Mouse (Mus musculus) embryonic facial prominence, embryonic 12.5 days (tissue): ENCODE results near the gene Gm21987. TPM values are rescaled to one million over a fixed set of nuclear protein-coding genes. Genes with fewer than 3 reads are reported as not detected.

Experiments
- ATAC-seq: fragments of 200-750 bp; cut with Nextera tagmentation; 2 replicates; pipeline ENCODE4 v1.8.0; 2017; ENCODE audit not compliant: insufficient number of reproducible peaks, insufficient read depth, low FRiP score, low TSS enrichment
- H3K27ac ChIP-seq: fragments of 300-500 bp; sonication (generic); 2 replicates; pipeline ENCODE4 v1.5.1; 2016; ENCODE audit warnings: mild to moderate bottlenecking
- H3K27me3 ChIP-seq: fragments of 300-500 bp; sonication (generic); 2 replicates; pipeline ENCODE4 v1.6.1; 2016; ENCODE audit warnings: mild to moderate bottlenecking, moderate library complexity
- H3K36me3 ChIP-seq: fragments of 300-500 bp; sonication (generic); 2 replicates; pipeline ENCODE4 v1.6.1; 2016; ENCODE audit warnings: mild to moderate bottlenecking
- H3K4me1 ChIP-seq: fragments of 300-500 bp; sonication (generic); 2 replicates; pipeline ENCODE4 v1.6.1; 2016
- H3K4me2 ChIP-seq: fragments of 300-500 bp; sonication (generic); replicated peaks from 2 replicates; pipeline ENCODE4 v1.6.1; 2016; ENCODE audit warnings: mild to moderate bottlenecking, moderate library complexity
- H3K4me3 ChIP-seq: fragments of 300-500 bp; sonication (generic); 2 replicates; pipeline ENCODE4 v1.5.1; 2016; ENCODE audit warnings: mild to moderate bottlenecking
- H3K9ac ChIP-seq: fragments of 300-500 bp; sonication (generic); 2 replicates; pipeline ENCODE4 v1.6.1; 2016; ENCODE audit warnings: mild to moderate bottlenecking, moderate library complexity
- H3K9me3 ChIP-seq: fragments of 300-500 bp; sonication (generic); 2 replicates; pipeline ENCODE4 v1.6.1; 2016; ENCODE audit warnings: mild to moderate bottlenecking, moderate library complexity
- WGBS: fragments of 180-500 bp; shearing (Covaris S2); methylation state at CpG from one replicate; pipeline ENCODE4 v1.1.7; 2016; 5-methylcytosine and 5-hydroxymethylcytosine counted together
- polyA plus RNA-seq: library from polyadenylated mRNA; unstranded; fragments of >200 nt; fragmentation: Nextera tagmentation; extraction: Ambion mirVana; gene quantifications from 2 replicates; pipeline ENCODE4 v1.2.1, GENCODE M21; 2016

Gm21987 gene
- polyA plus RNA-seq, 1 experiment from 2014 or later, result not detected

DNA sequence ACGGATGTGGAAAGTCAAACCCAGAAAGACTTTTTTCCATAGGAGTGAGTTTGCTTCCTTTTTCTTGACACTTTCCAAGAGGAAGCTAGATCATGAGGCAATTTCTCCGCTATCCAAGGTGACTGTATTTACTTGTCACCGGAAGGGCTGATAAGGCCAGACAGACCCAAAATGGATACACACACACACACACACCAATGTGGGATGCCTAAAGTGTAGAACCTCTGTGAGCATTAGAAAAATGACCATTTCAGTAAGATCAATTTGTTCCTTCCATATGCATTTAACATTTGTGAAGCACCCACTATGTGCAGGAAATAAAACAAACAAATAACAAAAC lies 16.4 kb downstream of the Gm21987 start:
- Histone ChIP-seq H3K9me3 (no peaks in the 10 kb centered on the region), H3K4me1 (peaks cover 7% of the 10 kb centered on the region; the same call in 1 of the 2 replicates), H3K27me3 (no peaks in the 10 kb centered on the region), H3K36me3 (no peaks in the 10 kb centered on the region), H3K4me2 (no peak overlapping the region), H3K27ac (no peak overlapping the region), H3K9ac (no peak overlapping the region), H3K4me3 (no peak overlapping the region)
- no peak for ATAC-seq
- WGBS, result 81% methylated on average over 3 of the region's 3 CpGs

DNA sequence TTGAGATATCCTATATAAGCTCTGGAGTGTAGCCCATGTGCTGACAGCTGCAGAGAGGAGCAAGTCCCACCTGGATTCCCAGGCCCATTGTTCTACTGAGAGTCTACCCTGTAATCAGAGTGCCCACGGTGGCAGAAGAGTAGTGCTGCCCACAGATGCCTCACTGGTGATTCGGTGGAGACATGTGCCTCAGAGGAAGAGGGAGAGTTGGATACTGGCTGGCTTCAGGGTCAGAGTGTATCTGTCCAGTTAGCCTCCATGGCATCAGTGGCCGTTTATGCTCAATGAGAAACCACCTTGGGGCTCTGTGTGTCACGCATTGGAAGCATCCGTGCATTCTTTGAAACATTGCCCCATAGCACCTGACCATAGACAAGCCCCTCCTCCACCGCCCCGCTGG lies 16.8 kb downstream of the Gm21987 start:
- H3K36me3 ChIP-seq, result no peaks in the 10 kb centered on the region
- no peak overlapping the region for H3K27ac ChIP-seq
- no peaks in the 10 kb centered on the region for H3K27me3 ChIP-seq
- no peak overlapping the region for H3K4me2 ChIP-seq
- no peak overlapping the region for H3K9ac ChIP-seq
- no peak overlapping the region for H3K4me3 ChIP-seq
- H3K9me3 ChIP-seq, result no peaks in the 10 kb centered on the region
- peaks cover 7% of the 10 kb centered on the region; the same call in 1 of the 2 replicates for H3K4me1 ChIP-seq
- no peak for ATAC-seq
- WGBS, result 88% methylated on average over 7 of the region's 7 CpGs

DNA sequence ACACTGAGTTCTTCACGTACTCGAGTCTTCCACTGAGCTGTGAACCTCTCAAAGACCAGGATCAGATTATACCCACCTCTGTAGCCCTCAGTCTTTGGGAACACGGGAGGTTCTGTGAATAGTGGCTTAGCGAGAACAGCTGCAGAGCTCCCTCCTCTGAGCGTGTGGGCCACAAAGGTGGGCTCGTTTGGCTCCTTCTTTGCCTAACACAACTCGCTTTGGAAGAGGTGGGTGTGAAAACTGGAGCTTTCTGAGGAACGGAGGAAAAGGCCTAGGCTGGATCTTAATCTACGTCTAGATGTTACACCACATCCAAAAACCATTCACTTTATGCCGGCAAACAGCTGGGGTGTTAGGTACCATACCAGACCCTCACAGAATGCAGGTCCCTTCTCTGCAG lies 18.6 kb downstream of the Gm21987 start:
- 90% methylated on average over 10 of the region's 10 CpGs for WGBS
- H3K36me3 ChIP-seq, result no peaks in the 10 kb centered on the region
- H3K27me3 ChIP-seq, result no peaks in the 10 kb centered on the region
- H3K4me2 ChIP-seq, result no peak overlapping the region
- ATAC-seq, result no peak
- H3K9ac ChIP-seq, result no peak overlapping the region
- H3K9me3 ChIP-seq, result no peaks in the 10 kb centered on the region
- no peak overlapping the region for H3K4me3 ChIP-seq
- no peak overlapping the region for H3K27ac ChIP-seq
- H3K4me1 ChIP-seq, result peaks cover 7% of the 10 kb centered on the region; the same call in 1 of the 2 replicates

DNA sequence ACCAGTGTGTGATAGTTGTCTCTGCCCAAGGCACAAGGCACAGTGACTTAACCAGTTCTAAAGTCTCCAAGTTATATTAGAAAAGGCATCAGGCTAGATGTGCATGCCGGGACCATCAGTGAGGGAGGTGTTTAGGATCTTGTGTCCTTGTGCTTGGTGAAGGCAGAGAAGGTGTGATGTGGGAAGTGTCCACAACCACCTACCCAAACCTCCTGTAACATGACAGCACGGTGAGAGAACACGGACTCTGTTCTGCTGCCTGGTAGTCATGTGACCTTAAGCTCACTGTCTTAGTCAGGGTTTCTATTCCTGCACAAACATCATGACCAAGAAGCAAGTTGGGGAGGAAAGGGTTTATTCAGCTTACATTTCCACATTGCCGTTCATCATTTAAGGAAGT lies 19.4 kb downstream of the Gm21987 start:
- whole genome bisulfite sequencing, result 87% methylated on average over 4 of the region's 4 CpGs
- no peaks in the 10 kb centered on the region for H3K27me3 ChIP-seq
- H3K36me3 ChIP-seq, result no peaks in the 10 kb centered on the region
- no peak overlapping the region for H3K4me3 ChIP-seq
- 0 out of 2 replicates have a peak, but pooled peaks cover 7% of the 10 kb centered on the region for H3K4me1 ChIP-seq
- no peak overlapping the region for H3K4me2 ChIP-seq
- no peak overlapping the region for H3K27ac ChIP-seq
- no peak for ATAC-seq
- H3K9me3 ChIP-seq, result no peaks in the 10 kb centered on the region
- no peak overlapping the region for H3K9ac ChIP-seq

DNA sequence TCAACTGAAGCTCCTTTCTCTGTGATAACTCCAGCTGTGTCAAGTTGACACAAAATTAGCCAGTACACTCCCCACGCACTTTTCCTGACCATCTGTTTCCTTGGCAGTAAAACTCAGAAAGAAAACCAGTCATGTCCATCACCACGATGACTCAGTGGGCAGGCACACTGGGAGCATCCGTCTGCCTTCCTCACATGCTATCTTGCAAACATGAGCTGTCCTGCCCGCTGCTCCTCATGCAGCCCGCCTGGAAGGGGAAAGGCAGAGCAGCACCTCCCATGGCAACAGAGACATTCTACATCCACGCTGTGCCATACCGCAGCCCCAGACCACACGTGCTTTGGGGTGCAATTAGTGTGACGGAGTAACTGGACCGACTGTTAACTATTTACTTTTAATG lies 21.5 kb downstream of the Gm21987 start:
- 59% methylated on average over 10 of the region's 10 CpGs for WGBS
- H3K4me3 ChIP-seq, result no peak overlapping the region
- no peaks in the 10 kb centered on the region for H3K4me1 ChIP-seq
- H3K9ac ChIP-seq, result no peak overlapping the region
- no peaks in the 10 kb centered on the region for H3K27me3 ChIP-seq
- H3K27ac ChIP-seq, result no peak overlapping the region
- no peak for ATAC-seq
- no peaks in the 10 kb centered on the region for H3K36me3 ChIP-seq
- no peaks in the 10 kb centered on the region for H3K9me3 ChIP-seq
- no peak overlapping the region for H3K4me2 ChIP-seq

DNA sequence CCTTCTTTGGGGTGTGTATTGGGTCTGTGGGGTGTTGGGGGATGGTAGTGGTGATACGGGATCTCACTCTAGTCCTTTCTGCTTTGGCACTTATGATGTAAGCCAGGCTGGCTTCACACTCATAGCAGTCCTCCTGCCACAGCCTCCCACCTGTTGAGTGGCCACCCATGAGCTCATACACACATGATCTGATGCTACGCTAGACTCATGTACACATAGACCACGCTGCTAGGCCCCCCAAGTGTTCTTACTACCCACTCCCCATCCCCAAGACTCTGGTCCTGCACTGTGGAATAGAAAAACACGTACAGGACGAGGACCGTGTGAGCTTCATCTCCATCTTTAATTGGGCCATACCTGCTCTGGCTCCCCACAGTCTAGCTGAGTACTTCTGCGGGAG lies 22.2 kb downstream of the Gm21987 start:
- Histone ChIP-seq H3K4me2 (no peak overlapping the region), H3K27me3 (no peaks in the 10 kb centered on the region), H3K4me1 (no peaks in the 10 kb centered on the region), H3K9me3 (no peaks in the 10 kb centered on the region), H3K36me3 (no peaks in the 10 kb centered on the region), H3K27ac (no peak overlapping the region), H3K4me3 (no peak overlapping the region), H3K9ac (no peak overlapping the region)
- 87% methylated on average over 7 of the region's 7 CpGs for WGBS
- ATAC-seq, result no peak

DNA sequence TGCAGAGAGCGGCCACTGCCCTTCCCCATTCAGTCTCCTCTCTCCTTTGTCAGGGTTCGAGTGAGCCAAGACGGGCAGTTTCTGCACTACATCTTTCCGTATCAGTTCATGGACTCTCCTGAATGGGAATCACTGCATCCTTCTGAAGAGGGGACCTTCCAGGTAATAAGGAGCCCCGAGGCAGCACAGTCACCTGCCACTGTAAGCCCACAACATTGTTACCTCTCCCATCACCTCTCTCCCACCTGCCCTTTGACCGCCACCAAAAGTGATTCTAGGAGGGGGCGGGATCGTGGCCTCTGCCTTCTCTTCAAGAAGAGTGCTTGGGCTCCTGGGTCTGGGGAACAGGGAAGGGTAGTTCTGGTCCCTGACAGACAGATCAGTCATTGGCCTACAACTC lies 22.6 kb downstream of the Gm21987 start:
- ATAC-seq, result no peak
- H3K4me1 ChIP-seq, result no peaks in the 10 kb centered on the region
- no peak overlapping the region for H3K4me2 ChIP-seq
- WGBS, result 88% methylated on average over 8 of the region's 8 CpGs
- H3K27ac ChIP-seq, result no peak overlapping the region
- H3K36me3 ChIP-seq, result no peaks in the 10 kb centered on the region
- H3K9ac ChIP-seq, result no peak overlapping the region
- H3K4me3 ChIP-seq, result no peak overlapping the region
- H3K27me3 ChIP-seq, result no peaks in the 10 kb centered on the region
- no peaks in the 10 kb centered on the region for H3K9me3 ChIP-seq

DNA sequence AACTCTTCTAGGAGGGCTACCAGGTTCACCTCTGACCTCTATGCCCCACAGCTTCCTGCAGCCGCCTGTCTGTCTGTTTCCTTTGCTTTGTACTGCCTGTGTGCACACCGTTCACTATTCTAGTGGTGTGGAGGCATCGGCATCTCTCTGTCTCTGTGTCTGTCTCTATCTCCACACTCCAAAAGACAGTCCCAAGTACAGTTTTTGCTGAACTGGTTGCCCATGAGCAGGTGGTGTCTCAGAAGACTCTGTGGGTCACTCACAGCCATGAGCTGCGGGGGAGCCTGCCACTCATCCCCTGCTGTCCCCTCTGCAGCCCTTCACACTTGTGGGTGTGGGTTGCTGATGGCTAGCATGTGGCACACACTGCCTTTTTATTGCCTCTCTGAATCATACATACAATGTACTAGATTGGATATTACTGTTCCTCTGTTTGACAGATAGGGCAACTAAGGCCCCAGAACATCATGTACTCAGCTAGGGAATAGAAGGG lies 23.2 kb downstream of the Gm21987 start:
- Histone ChIP-seq H3K27me3 (no peaks in the 10 kb centered on the region), H3K36me3 (no peaks in the 10 kb centered on the region), H3K4me2 (no peak overlapping the region), H3K9me3 (no peaks in the 10 kb centered on the region), H3K4me3 (no peak overlapping the region), H3K4me1 (no peaks in the 10 kb centered on the region), H3K27ac (no peak overlapping the region), H3K9ac (no peak overlapping the region)
- no peak for ATAC-seq
- 66% methylated on average over 4 of the region's 4 CpGs for WGBS

DNA sequence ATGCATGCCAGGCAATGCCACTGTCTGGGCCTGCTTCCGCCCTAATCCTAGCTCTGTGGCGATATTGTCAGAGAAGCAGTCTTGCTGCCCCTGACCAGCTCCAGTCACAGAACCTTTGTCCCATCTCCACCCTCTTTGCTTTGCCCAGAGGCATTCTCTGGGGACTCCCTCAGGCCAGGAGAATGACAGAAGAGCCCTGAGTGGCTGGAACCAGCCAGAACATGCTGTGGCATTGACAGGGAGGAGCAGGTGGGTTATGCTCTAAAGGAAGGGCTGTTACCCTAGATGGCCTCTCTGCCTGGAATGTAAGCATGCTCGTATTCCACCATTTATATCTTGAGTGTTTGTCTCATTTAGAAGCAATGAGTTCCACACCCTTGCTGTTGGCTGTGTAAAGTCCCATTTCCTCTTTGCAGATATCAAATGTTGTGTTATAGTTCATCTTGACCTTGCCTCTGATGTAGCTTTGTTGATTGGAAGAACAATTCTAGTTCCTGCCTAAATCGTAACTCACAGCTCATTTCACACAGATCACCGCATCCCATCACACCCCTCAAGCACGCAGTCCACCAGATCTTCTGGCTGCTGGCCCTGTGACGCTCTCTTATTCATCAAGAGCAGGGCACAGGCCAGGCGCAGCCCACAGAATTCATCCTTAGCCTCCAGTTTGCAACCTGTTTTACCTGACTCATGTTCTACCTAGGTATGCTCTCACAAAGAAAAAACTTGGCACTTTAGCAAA lies 24.0 kb downstream of the Gm21987 start:
- no peaks in the 10 kb centered on the region for H3K4me1 ChIP-seq
- H3K36me3 ChIP-seq, result no peaks in the 10 kb centered on the region
- no peaks in the 10 kb centered on the region for H3K9me3 ChIP-seq
- 0 out of 2 replicates have a peak overlapping the region, but pooled peaks have one; percentile 36 for H3K27ac ChIP-seq
- H3K9ac ChIP-seq, result no peak overlapping the region
- ATAC-seq, result no peak
- WGBS, result 86% methylated on average over 8 of the region's 8 CpGs
- H3K4me2 ChIP-seq, result no peak overlapping the region
- H3K27me3 ChIP-seq, result no peaks in the 10 kb centered on the region
- no peak overlapping the region for H3K4me3 ChIP-seq

DNA sequence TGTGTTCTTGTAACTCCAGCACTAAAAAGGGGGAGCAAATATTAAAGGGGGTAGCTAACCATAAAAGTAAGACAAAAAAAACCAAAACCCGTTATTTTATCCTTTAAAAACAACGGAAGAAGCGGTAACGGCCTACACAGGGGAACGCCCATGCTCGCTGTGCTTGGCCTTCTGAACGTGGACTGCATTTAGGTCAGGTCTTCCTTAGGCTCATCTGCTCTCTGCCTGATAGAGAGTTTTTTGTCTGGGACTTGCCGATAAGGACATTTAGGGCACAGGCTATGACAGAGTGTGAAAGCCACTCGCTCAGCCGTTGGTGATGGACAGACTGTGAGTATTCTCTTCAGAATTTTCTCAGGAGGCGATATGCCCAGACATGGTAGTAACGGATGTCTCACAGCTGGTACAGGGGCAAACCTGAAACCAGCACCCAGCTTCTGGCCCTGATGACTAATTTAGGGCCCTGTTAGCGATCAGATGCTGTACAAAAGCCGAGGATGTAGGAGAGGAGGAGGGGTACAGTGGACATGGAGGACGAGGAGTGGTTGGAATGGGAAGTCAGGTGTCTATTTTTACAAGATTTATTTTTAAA lies 25.0 kb downstream of the Gm21987 start:
- H3K4me2 ChIP-seq, result no peak overlapping the region
- no peaks in the 10 kb centered on the region for H3K9me3 ChIP-seq
- ATAC-seq, result no peak
- no peak overlapping the region for H3K9ac ChIP-seq
- 86% methylated on average over 15 of the region's 15 CpGs for WGBS
- no peak overlapping the region for H3K4me3 ChIP-seq
- H3K36me3 ChIP-seq, result no peaks in the 10 kb centered on the region
- peaks cover 4% of the 10 kb centered on the region; the same call in 1 of the 2 replicates for H3K4me1 ChIP-seq
- H3K27ac ChIP-seq, result no peak overlapping the region
- H3K27me3 ChIP-seq, result no peaks in the 10 kb centered on the region

DNA sequence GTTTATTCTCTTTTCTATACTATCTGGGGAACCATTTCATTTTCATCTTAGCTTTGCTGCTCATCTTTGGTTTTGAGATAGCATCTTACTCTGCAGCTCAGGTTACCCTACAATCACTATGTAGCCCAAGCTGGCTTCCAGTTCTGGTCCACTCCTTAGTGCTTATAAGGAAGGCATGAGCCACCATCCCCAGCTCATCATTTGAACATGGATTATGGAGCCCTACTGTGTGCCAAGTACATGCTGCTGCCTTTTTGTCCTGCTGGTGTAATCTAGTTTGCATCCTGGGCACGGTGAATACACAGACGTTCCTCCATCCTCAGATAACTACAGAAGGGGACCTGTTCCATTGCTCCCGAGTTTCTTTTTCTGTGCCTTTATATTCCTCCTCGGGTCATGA lies 26.0 kb downstream of the Gm21987 start:
- H3K9ac ChIP-seq, result no peak overlapping the region
- no peak overlapping the region for H3K4me2 ChIP-seq
- no peaks in the 10 kb centered on the region for H3K27me3 ChIP-seq
- no peak overlapping the region for H3K27ac ChIP-seq
- no peak overlapping the region for H3K4me3 ChIP-seq
- no peaks in the 10 kb centered on the region for H3K36me3 ChIP-seq
- 83% methylated on average over 4 of the region's 4 CpGs for WGBS
- no peaks in the 10 kb centered on the region for H3K9me3 ChIP-seq
- peaks cover 8% of the 10 kb centered on the region; the same call in 1 of the 2 replicates for H3K4me1 ChIP-seq
- ATAC-seq, result no peak

DNA sequence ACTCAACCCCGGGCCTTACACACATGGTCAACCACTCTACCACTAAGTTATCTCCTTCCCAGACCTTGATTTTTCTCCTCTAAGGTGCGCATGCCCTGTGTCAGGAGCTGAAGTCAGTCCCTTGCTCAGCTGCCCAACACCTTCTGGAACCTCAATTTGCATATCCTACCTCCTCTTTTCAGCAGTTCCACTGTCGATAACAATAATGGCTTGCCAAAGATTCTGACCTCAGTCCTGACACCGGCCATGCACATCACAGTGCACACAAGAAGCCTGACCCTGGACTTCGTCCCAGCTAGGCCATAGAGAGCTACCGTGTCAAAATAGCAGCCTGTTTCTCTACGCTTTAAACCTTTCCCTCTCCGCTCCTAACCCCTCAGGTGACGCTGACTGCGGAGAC lies 26.6 kb downstream of the Gm21987 start:
- H3K4me3 ChIP-seq, result no peak overlapping the region
- peaks cover 8% of the 10 kb centered on the region; the same call in 1 of the 2 replicates for H3K4me1 ChIP-seq
- H3K27ac ChIP-seq, result no peak overlapping the region
- H3K27me3 ChIP-seq, result no peaks in the 10 kb centered on the region
- H3K36me3 ChIP-seq, result no peaks in the 10 kb centered on the region
- H3K9ac ChIP-seq, result no peak overlapping the region
- ATAC-seq, result no peak
- no peaks in the 10 kb centered on the region for H3K9me3 ChIP-seq
- WGBS, result 84% methylated on average over 10 of the region's 10 CpGs
- no peak overlapping the region for H3K4me2 ChIP-seq
